Mouse (Mus musculus): ENCODE results near the gene Nedd9. TPM values are rescaled to one million over a fixed set of nuclear protein-coding genes. Genes with fewer than 3 reads are reported as not detected.

The Nedd9 gene
- total and polyA plus RNA-seq, 2 experiments = 2.5 to 3.3 TPM

- TF ChIP-seq CTCF (IDR thresholded peaks at IDR 0.05; ENCODE audit: low read depth, low read length) = no peak
- no peak for TF ChIP-seq POLR2A (IDR thresholded peaks at IDR 0.05; ENCODE audit: extremely low read depth, insufficient read depth, low read length)
- 90% methylated on average over 2 of the region's 2 CpGs for WGBS
- Histone ChIP-seq H3K4me3 (ENCODE audit: insufficient read depth, low read depth, low read length) (no peak overlapping the region), H3K36me3 (ENCODE audit: control insufficient read depth, insufficient read depth, low read length) (no peaks in the 10 kb centered on the region), H3K79me2 (ENCODE audit: control insufficient read depth, insufficient read depth, low read length) (no peaks in the 10 kb centered on the region), H3K9ac (ENCODE audit: low read depth, low read length) (no peak overlapping the region), H3K4me1 (ENCODE audit: control insufficient read depth, insufficient read depth, low read length) (no peaks in the 10 kb centered on the region; the same call in 1 of the 2 replicates), H3K27ac (replicated peaks; ENCODE audit: insufficient read depth, low read depth, low read length) (no peak overlapping the region), H3K27me3 (ENCODE audit: control insufficient read depth, insufficient read depth, low read length) (no peaks in the 10 kb centered on the region)
- no peak for DNase-seq (ENCODE audit: extremely low read depth, low read depth, low spot score)
Measured at GRCm38 (mm10) chr13:41437390-41437789, 49.8 kb downstream of the Nedd9 start.

- no peaks in the 10 kb centered on the region; the same call in 1 of the 2 replicates for H3K4me1 ChIP-seq (ENCODE audit: control insufficient read depth, insufficient read depth, low read length)
- WGBS = 78% methylated on average over 5 of the region's 5 CpGs
- H3K4me3 ChIP-seq (ENCODE audit: insufficient read depth, low read depth, low read length) = no peak overlapping the region
- no peaks in the 10 kb centered on the region for H3K79me2 ChIP-seq (ENCODE audit: control insufficient read depth, insufficient read depth, low read length)
- H3K27me3 ChIP-seq (ENCODE audit: control insufficient read depth, insufficient read depth, low read length) = no peaks in the 10 kb centered on the region
- H3K27ac ChIP-seq (replicated peaks; ENCODE audit: insufficient read depth, low read depth, low read length) = no peak overlapping the region
- no peak for DNase-seq (ENCODE audit: extremely low read depth, low read depth, low spot score)
- H3K36me3 ChIP-seq (ENCODE audit: control insufficient read depth, insufficient read depth, low read length) = no peaks in the 10 kb centered on the region
- TF ChIP-seq POLR2A (IDR thresholded peaks at IDR 0.05; ENCODE audit: extremely low read depth, insufficient read depth, low read length) = no peak
- H3K9ac ChIP-seq (ENCODE audit: low read depth, low read length) = no peak overlapping the region
Measured at GRCm38 (mm10) chr13:41436731-41437130, 50.4 kb downstream of the Nedd9 start.

- no peak for DNase-seq (ENCODE audit: extremely low read depth, low read depth, low spot score)
- H3K4me3 ChIP-seq (ENCODE audit: insufficient read depth, low read depth, low read length) = no peak overlapping the region
Measured at GRCm38 (mm10) chr13:41433201-41433600, 54.0 kb downstream of the Nedd9 start.

GRCm38 (mm10) chr13:41431795-41432194 is 55.4 kb downstream of the Nedd9 start:
- H3K36me3 ChIP-seq (ENCODE audit: control insufficient read depth, insufficient read depth, low read length) = no peaks in the 10 kb centered on the region
- H3K9ac ChIP-seq (ENCODE audit: low read depth, low read length) = no peak overlapping the region
- no peak for TF ChIP-seq POLR2A (IDR thresholded peaks at IDR 0.05; ENCODE audit: extremely low read depth, insufficient read depth, low read length)
- TF ChIP-seq CTCF (IDR thresholded peaks at IDR 0.05; ENCODE audit: low read depth, low read length) = no peak
- DNase-seq (ENCODE audit: extremely low read depth, low read depth, low spot score) = no peak
- no peak overlapping the region for H3K27ac ChIP-seq (replicated peaks; ENCODE audit: insufficient read depth, low read depth, low read length)
- no peaks in the 10 kb centered on the region for H3K27me3 ChIP-seq (ENCODE audit: control insufficient read depth, insufficient read depth, low read length)
- H3K4me1 ChIP-seq (ENCODE audit: control insufficient read depth, insufficient read depth, low read length) = no peaks in the 10 kb centered on the region; the same call in 1 of the 2 replicates
- H3K79me2 ChIP-seq (ENCODE audit: control insufficient read depth, insufficient read depth, low read length) = no peaks in the 10 kb centered on the region
- 95% methylated on average over 3 of the region's 3 CpGs for WGBS
- H3K4me3 ChIP-seq (ENCODE audit: insufficient read depth, low read depth, low read length) = no peak overlapping the region

More at GRCm38 (mm10) chr13:41433201-41433600, 54.0 kb downstream of the Nedd9 start:
- WGBS = 75% methylated on average over 6 of the region's 6 CpGs
- Histone ChIP-seq H3K79me2 (ENCODE audit: control insufficient read depth, insufficient read depth, low read length) (no peaks in the 10 kb centered on the region), H3K27me3 (ENCODE audit: control insufficient read depth, insufficient read depth, low read length) (no peaks in the 10 kb centered on the region), H3K27ac (replicated peaks; ENCODE audit: insufficient read depth, low read depth, low read length) (no peak overlapping the region), H3K36me3 (ENCODE audit: control insufficient read depth, insufficient read depth, low read length) (no peaks in the 10 kb centered on the region), H3K9ac (ENCODE audit: low read depth, low read length) (no peak overlapping the region), H3K4me1 (ENCODE audit: control insufficient read depth, insufficient read depth, low read length) (no peaks in the 10 kb centered on the region; the same call in 1 of the 2 replicates)
- TF ChIP-seq CTCF (IDR thresholded peaks at IDR 0.05; ENCODE audit: low read depth, low read length) (no peak), POLR2A (IDR thresholded peaks at IDR 0.05; ENCODE audit: extremely low read depth, insufficient read depth, low read length) (no peak)

- Histone ChIP-seq H3K27ac (replicated peaks; ENCODE audit: insufficient read depth, low read depth, low read length) (no peak overlapping the region), H3K4me3 (ENCODE audit: insufficient read depth, low read depth, low read length) (no peak overlapping the region), H3K79me2 (ENCODE audit: control insufficient read depth, insufficient read depth, low read length) (no peaks in the 10 kb centered on the region), H3K36me3 (ENCODE audit: control insufficient read depth, insufficient read depth, low read length) (no peaks in the 10 kb centered on the region), H3K4me1 (ENCODE audit: control insufficient read depth, insufficient read depth, low read length) (peaks cover 2% of the 10 kb centered on the region; the same call in 1 of the 2 replicates), H3K9ac (ENCODE audit: low read depth, low read length) (no peak overlapping the region), H3K27me3 (ENCODE audit: control insufficient read depth, insufficient read depth, low read length) (no peaks in the 10 kb centered on the region)
- DNase-seq (ENCODE audit: extremely low read depth, low read depth, low spot score) = no peak
- TF ChIP-seq CTCF (IDR thresholded peaks at IDR 0.05; ENCODE audit: low read depth, low read length) (no peak), POLR2A (IDR thresholded peaks at IDR 0.05; ENCODE audit: extremely low read depth, insufficient read depth, low read length) (no peak)
- 97% methylated on average over 3 of the region's 3 CpGs for whole genome bisulfite sequencing
Measured at GRCm38 (mm10) chr13:41427046-41427445, 60.1 kb downstream of the Nedd9 start.

- Histone ChIP-seq H3K9ac (ENCODE audit: low read depth, low read length) (no peak overlapping the region), H3K27ac (replicated peaks; ENCODE audit: insufficient read depth, low read depth, low read length) (peak overlapping the region; percentile 14), H3K79me2 (ENCODE audit: control insufficient read depth, insufficient read depth, low read length) (no peaks in the 10 kb centered on the region), H3K4me1 (ENCODE audit: control insufficient read depth, insufficient read depth, low read length) (peaks cover 6% of the 10 kb centered on the region; the same call in 1 of the 2 replicates), H3K27me3 (ENCODE audit: control insufficient read depth, insufficient read depth, low read length) (no peaks in the 10 kb centered on the region), H3K36me3 (ENCODE audit: control insufficient read depth, insufficient read depth, low read length) (no peaks in the 10 kb centered on the region), H3K4me3 (ENCODE audit: insufficient read depth, low read depth, low read length) (no peak overlapping the region)
- 0 out of 2 replicates have a peak, but pooled peaks have one; percentile 21 for TF ChIP-seq CTCF (IDR thresholded peaks at IDR 0.05; ENCODE audit: low read depth, low read length)
- TF ChIP-seq POLR2A (IDR thresholded peaks at IDR 0.05; ENCODE audit: extremely low read depth, insufficient read depth, low read length) = no peak
- WGBS = 23% methylated on average over 10 of the region's 10 CpGs
- peak; percentile 97 for DNase-seq (ENCODE audit: extremely low read depth, low read depth, low spot score)
Measured at GRCm38 (mm10) chr13:41423463-41424074, 63.6 kb downstream of the Nedd9 start.
